9 mouse cellular contexts compared by ENCODE assay signal in genomic region chr2:170400666-170401065, GRCm38 (mm10). TPM values are rescaled to one million over a fixed set of nuclear protein-coding genes. Genes with fewer than 3 reads are reported as not detected.
A peak's percentile ranks its signal among the peaks of the same experiment; 100 is the strongest.
DNase-seq lines count a peak whose midpoint lies in the region; ATAC-seq and TF ChIP-seq lines count a peak whose summit lies in the region.
"Had no signal": no experiment of that assay in that cellular context is flagged by ENCODE, and none has a peak within 500 bp of the region (broad histone marks: within the 10 kb centered on the region; RNA-seq: fewer than 3 reads in every experiment).

No protein-coding gene starts in this region.

- intact Hi-C loops in heart, postnatal 14 days (cut with DNase I), result loop anchor here (1.0 to 2.0 kb wide), 2 partner anchors 45 to 284 kb away; no protein-coding TSS in a partner anchor

- no peaks in the 10 kb centered on the region for H3K36me3 ChIP-seq in heart, embryonic 10.5 days
- no peaks in the 10 kb centered on the region for H3K36me3 ChIP-seq in hindbrain, embryonic 14.5 days (replicated peaks; ENCODE audit: control insufficient read depth, insufficient read depth)
- H3K36me3 ChIP-seq in midbrain, embryonic 13.5 days, result no peaks in the 10 kb centered on the region

- DNase-seq in heart, embryonic 10.5 days (ENCODE audit: low spot score), result no peak
- DNase-seq in heart, postnatal 14 days, result no peak
- peak; percentile 60 for DNase-seq in embryo, embryonic 10 days (ENCODE audit: low spot score)
- DNase-seq in hindbrain, embryonic 14.5 days (ENCODE audit: low spot score), result no peak
- DNase-seq in spleen, postnatal 4 days (ENCODE audit: low spot score in 2 of 2), result no peak
- DNase-seq in cerebellum, adult 2 months, result no peak

- H3K27me3 ChIP-seq in heart, embryonic 10.5 days (ENCODE audit: insufficient read depth, poor library complexity, severe bottlenecking), result peaks cover 12% of the 10 kb centered on the region
- no peaks in the 10 kb centered on the region for H3K27me3 ChIP-seq in hindbrain, embryonic 14.5 days (ENCODE audit: control insufficient read depth, insufficient read depth, low read length)
- H3K27me3 ChIP-seq in midbrain, embryonic 13.5 days, result no peaks in the 10 kb centered on the region
- H3K27me3 ChIP-seq in cerebellum, adult 2 months (ENCODE audit: control insufficient read depth, insufficient read depth, low read length), result no peaks in the 10 kb centered on the region; the same call in 1 of the 2 replicates

- peak overlapping the region; percentile 58 for H3K4me3 ChIP-seq in heart, embryonic 10.5 days
- 0 out of 2 replicates have a peak overlapping the region, but pooled peaks have one; percentile 17 for H3K4me3 ChIP-seq in hindbrain, embryonic 14.5 days (replicated peaks; ENCODE audit: low read length)
- H3K4me3 ChIP-seq in midbrain, embryonic 13.5 days (replicated peaks), result peak overlapping the region; percentile 26
- no peak overlapping the region for H3K4me3 ChIP-seq in cerebellum, adult 2 months (replicated peaks; ENCODE audit: insufficient read depth, low read depth, low read length)
- H3K4me3 ChIP-seq: myocyte had no signal

- peaks cover 15% of the 10 kb centered on the region for H3K4me1 ChIP-seq in heart, embryonic 10.5 days
- peaks cover 24% of the 10 kb centered on the region for H3K4me1 ChIP-seq in hindbrain, embryonic 14.5 days (replicated peaks; ENCODE audit: control insufficient read depth, insufficient read depth, low read length)
- peaks cover 32% of the 10 kb centered on the region for H3K4me1 ChIP-seq in midbrain, embryonic 13.5 days (replicated peaks)
- H3K4me1 ChIP-seq in cerebellum, adult 2 months (ENCODE audit: control insufficient read depth, insufficient read depth, low read length), result no peaks in the 10 kb centered on the region

- peak overlapping the region; percentile 51 for H3K4me2 ChIP-seq in hindbrain, embryonic 14.5 days (replicated peaks)
- peak overlapping the region; percentile 51 for H3K4me2 ChIP-seq in midbrain, embryonic 13.5 days (replicated peaks)

- H3K27ac ChIP-seq in heart, embryonic 10.5 days, result peak overlapping the region; percentile 72; the same call in 1 of the 2 replicates
- no peak overlapping the region for H3K27ac ChIP-seq in hindbrain, embryonic 14.5 days
- H3K27ac ChIP-seq in midbrain, embryonic 13.5 days, result peak overlapping the region; percentile 1; the same call in 1 of the 2 replicates
- H3K27ac ChIP-seq in cerebellum, adult 2 months (ENCODE audit: insufficient read depth, low read length), result no peak overlapping the region

- WGBS in heart, embryonic 10.5 days, result 3% methylated on average over 10 of the region's 10 CpGs
- 5% methylated on average over 10 of the region's 10 CpGs for WGBS in hindbrain, embryonic 14.5 days
- WGBS in midbrain, embryonic 13.5 days, result 2% methylated on average over 10 of the region's 10 CpGs
- WGBS in cerebellum, adult 2 months, result 15% methylated on average over 10 of the region's 10 CpGs

- no peak for TF ChIP-seq POLR2A in cerebellum, adult 2 months (IDR thresholded peaks at IDR 0.05; ENCODE audit: borderline replicate concordance, insufficient read depth, low read length)

- H3K9ac ChIP-seq in hindbrain, embryonic 14.5 days, result peak overlapping the region; percentile 37
- H3K9ac ChIP-seq in midbrain, embryonic 13.5 days (replicated peaks), result peak overlapping the region; percentile 49

- TF ChIP-seq CTCF in cerebellum, adult 2 months (IDR thresholded peaks at IDR 0.05; ENCODE audit: borderline replicate concordance, insufficient read depth, low read depth, low read length), result no peak

- ATAC-seq in hindbrain, embryonic 14.5 days (ENCODE audit: low FRiP score), result no peak
- ATAC-seq in midbrain, embryonic 13.5 days, result no peak
- ATAC-seq in erythroid progenitor cell, adult 5-6 weeks (replicated peaks; ENCODE audit: low FRiP score, poor library complexity, severe bottlenecking), result no peak

- H3K9me3 ChIP-seq in heart, embryonic 10.5 days, result peaks cover 2% of the 10 kb centered on the region; the same call in 1 of the 2 replicates
- no peaks in the 10 kb centered on the region for H3K9me3 ChIP-seq in hindbrain, embryonic 14.5 days (ENCODE audit: control insufficient read depth, low read length)
- no peaks in the 10 kb centered on the region for H3K9me3 ChIP-seq in midbrain, embryonic 13.5 days

RNA-seq across cellular contexts. Expression of gene Bcas1, which starts 27.0 kb away (rescaled TPM):
- polyA plus RNA-seq in heart, embryonic 10.5 days (2016; fragmentation: Nextera tagmentation; extraction: Ambion mirVana), result 1.5 and 3.0 TPM in 2 replicates
- total RNA-seq in heart, postnatal 14 days (2021), result under 1 TPM; 0.12 to 0.67 TPM
- polyA plus RNA-seq in hindbrain, embryonic 14.5 days (2014; fragmentation: Nextera tagmentation; extraction: Ambion mirVana), result 15.4 and 16.9 TPM in 2 replicates
- 8.3 and 9.1 TPM in 2 replicates for polyA plus RNA-seq in midbrain, embryonic 13.5 days (2015; fragmentation: Nextera tagmentation; extraction: Ambion mirVana)
- not detected in 2 replicates for total RNA-seq in erythroid progenitor cell, adult 5-6 weeks (2015; ENCODE audit: low replicate concordance)
- 1.7 TPM in 1 of 2 replicates, not detected in the other for total RNA-seq in erythroid progenitor cell, adult 5-6 weeks (2017; ENCODE audit: low replicate concordance)
- polyA plus RNA-seq in cerebellum, adult 2 months (2012; rRNA removed), result 206 and 282 TPM in 2 replicates

Comparison
In these comparisons a context has a peak if more than half of its experiments do, and no peak if none do; other contexts are left out.
1. H3K27ac ChIP-seq: peak in heart, embryonic 10.5 days (single experiment) and midbrain, embryonic 13.5 days (single experiment); none in hindbrain, embryonic 14.5 days (single experiment) and cerebellum, adult 2 months (single experiment).
2. RNA of gene Bcas1, which starts 27.0 kb away (polyA plus RNA-seq): 206 to 282 TPM in cerebellum, adult 2 months; 15.4 to 16.9 TPM in hindbrain, embryonic 14.5 days, 8.3 to 9.1 TPM in midbrain, embryonic 13.5 days and 1.5 to 3.0 TPM in heart, embryonic 10.5 days; every median in the first group is over 10 times any median in the second.